Mouse (Mus musculus) kidney, postnatal 14 days (tissue): ENCODE data around the gene Hoxa2.

Experiments used
- DNase-seq: peaks from one replicate; pipeline ENCODE4 v3.0.0; 2022; ENCODE audit warnings: mixed read lengths

Hoxa2 gene

GRCm38 (mm10) chr6:52201269-52201668 lies 36.6 kb upstream of the Hoxa2 start:
- DNase-seq = no peak

GRCm38 (mm10) chr6:52200751-52201250 lies 36.2 kb upstream of the Hoxa2 start:
- DNase-seq = no peak

- no peak for DNase-seq
Measured at GRCm38 (mm10) chr6:52200073-52200750, 35.6 kb upstream of the Hoxa2 start.

- peak; percentile 81 for DNase-seq
Measured at GRCm38 (mm10) chr6:52197271-52197670, 32.6 kb upstream of the Hoxa2 start.

GRCm38 (mm10) chr6:52196811-52197210 lies 32.2 kb upstream of the Hoxa2 start:
- peak; percentile 8 for DNase-seq

- DNase-seq = peak; percentile 41
Measured at GRCm38 (mm10) chr6:52194690-52195089, 30.1 kb upstream of the Hoxa2 start.

GRCm38 (mm10) chr6:52191860-52192550 lies 27.4 kb upstream of the Hoxa2 start:
- DNase-seq = peak; percentile 96

- peak; percentile 52 for DNase-seq
Measured at GRCm38 (mm10) chr6:52190906-52191810, 26.5 kb upstream of the Hoxa2 start, which contains the start of gene Hoxa4. Hoxa4 (minus strand) TSS chr6:52191753.

- peak; percentile 43 for DNase-seq
Measured at GRCm38 (mm10) chr6:52190410-52190809, 25.8 kb upstream of the Hoxa2 start.

- peak; percentile 40 for DNase-seq
Measured at GRCm38 (mm10) chr6:52189909-52190308, 25.3 kb upstream of the Hoxa2 start.

GRCm38 (mm10) chr6:52189172-52189591 lies 24.6 kb upstream of the Hoxa2 start:
- DNase-seq = peak; percentile 58

- peak; percentile 39 for DNase-seq
Measured at GRCm38 (mm10) chr6:52186500-52186899, 21.9 kb upstream of the Hoxa2 start.

- DNase-seq = peak; percentile 41
Measured at GRCm38 (mm10) chr6:52185834-52186233, 21.2 kb upstream of the Hoxa2 start.

- peak; percentile 64 for DNase-seq
Measured at GRCm38 (mm10) chr6:52185222-52185621, 20.6 kb upstream of the Hoxa2 start.

- peak; percentile 46 for DNase-seq
Measured at GRCm38 (mm10) chr6:52184668-52185067, 20.0 kb upstream of the Hoxa2 start.

- peak; percentile 78 for DNase-seq
Measured at GRCm38 (mm10) chr6:52183311-52184080, 18.9 kb upstream of the Hoxa2 start.

- DNase-seq = no peak
Measured at GRCm38 (mm10) chr6:52182793-52183192, 18.2 kb upstream of the Hoxa2 start.

GRCm38 (mm10) chr6:52182030-52182429 lies 17.4 kb upstream of the Hoxa2 start:
- DNase-seq = no peak

- DNase-seq = no peak
Measured at GRCm38 (mm10) chr6:52180726-52181125, 16.1 kb upstream of the Hoxa2 start.

GRCm38 (mm10) chr6:52180213-52180710 lies 15.6 kb upstream of the Hoxa2 start:
- no peak for DNase-seq

- peak; percentile 52 for DNase-seq
Measured at GRCm38 (mm10) chr6:52179690-52180089, 15.1 kb upstream of the Hoxa2 start.
